Mouse (Mus musculus): Measurements from ENCODE around the gene Pik3cd.
"Not testable (repeated sequence)": the region's sequence is repeated elsewhere in the genome, so short reads cannot be mapped to it uniquely, and the experiment has no call there.

The Pik3cd gene

DNA sequence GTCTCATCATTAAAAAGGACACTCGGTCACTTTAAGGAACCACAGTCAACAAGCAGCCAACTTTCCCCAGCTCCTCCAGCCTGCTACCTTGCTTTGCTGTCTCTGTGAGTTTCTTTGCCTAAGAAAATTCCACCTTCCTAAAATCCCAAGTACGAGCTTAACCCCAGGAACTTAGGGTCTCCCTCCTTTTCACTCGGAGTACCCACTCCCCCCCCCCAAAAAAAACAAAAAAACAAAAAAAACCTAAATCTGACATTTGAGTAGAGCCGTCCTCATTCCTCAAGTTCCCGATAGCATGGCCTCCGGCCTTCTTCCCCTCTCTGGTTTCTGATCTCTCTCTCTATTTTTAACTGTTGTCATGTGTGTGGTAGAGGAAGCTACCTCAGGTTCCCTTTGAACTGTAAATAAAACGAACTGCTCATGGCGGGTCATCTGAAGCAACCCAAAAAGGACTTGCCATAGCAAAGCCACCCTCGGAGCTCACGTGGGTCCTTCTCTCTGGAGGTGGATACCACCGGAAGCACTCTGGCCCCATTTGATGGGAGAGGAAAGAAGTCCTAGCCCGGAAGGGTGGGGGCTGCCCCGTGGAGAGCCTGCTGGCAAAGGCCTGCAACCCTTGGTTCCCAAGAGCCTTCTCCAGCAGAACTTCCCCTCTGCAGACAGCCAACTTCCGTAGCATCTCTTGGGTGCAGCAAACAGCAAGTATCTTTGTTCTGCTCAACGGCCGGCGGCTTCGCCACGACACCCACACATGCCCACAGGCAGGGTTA, at the start of gene Pik3cd:
TSS of gene Pik3cd (minus strand) at position 362 of the 770 bp plus-strand sequence.
- peak; percentile 67 to 69 for DNase-seq

DNA sequence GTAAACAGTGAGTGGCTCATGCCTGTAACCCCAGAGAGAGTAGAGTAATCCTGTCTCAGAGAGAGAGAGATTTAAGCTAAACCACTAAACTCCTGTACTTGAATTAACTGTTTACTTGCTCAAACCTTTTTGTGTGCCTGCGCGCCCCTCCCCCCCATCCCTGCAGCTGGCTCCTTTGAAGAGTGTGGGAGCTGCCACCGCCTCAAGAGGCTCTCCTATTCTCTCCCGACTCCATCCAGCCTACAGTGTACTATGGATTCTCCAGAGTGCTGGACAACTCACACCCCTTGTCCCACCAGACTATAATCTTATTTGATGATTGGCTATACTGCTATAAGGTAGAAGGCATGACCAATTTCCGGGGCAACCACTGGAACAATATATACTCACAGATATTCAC, 48.3 kb upstream of the Pik3cd start:
- DNase-seq: no peak

DNA sequence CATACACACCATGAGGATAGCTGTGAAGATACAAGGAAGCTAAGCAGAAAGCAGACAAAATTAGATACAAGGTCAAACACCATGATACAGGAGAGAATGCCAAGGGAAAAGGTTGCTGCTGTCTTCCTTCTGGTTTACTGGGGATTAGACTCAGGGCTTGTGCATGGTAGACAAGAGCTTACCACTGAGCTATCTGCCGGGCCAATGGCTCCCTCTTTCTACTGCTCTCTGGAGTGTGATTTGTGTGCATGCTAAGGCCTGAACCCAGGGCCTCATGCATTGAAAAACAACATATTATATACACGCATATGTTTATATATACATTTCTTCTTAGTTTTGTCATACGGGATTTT, 47.3 kb upstream of the Pik3cd start:
- DNase-seq: not testable (repeated sequence)

DNA sequence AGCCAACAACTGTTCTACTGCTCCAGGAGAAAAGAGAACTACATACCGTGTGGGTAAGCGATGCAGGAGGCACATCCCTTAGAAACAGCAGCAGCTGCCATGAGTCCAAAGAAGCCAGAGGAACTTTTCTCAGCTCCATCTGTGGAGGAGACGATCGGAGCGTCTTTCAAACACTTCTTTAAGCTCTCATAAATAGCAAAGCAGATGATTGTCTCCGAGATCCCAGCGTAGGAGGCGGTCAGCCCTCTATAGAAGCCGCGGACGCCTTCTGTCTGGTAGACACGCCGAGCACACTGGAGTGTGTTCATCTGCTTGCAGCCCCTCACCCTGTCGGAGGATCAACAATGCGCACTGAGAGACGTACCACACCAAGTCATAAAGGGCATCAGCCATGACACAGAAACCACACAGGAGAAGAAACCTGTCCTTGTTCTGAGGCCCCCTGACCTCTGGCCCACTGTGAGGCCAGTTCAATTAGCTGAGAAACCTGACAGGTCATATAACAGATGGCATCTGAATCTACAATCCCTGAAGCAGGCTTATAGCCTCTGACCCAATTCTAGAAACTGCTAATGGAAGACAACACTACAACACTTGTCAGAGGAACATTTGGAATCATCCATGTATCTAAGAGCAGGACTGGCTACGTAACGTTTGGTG, 46.8 kb upstream of the Pik3cd start:
- DNase-seq: no peak

DNA sequence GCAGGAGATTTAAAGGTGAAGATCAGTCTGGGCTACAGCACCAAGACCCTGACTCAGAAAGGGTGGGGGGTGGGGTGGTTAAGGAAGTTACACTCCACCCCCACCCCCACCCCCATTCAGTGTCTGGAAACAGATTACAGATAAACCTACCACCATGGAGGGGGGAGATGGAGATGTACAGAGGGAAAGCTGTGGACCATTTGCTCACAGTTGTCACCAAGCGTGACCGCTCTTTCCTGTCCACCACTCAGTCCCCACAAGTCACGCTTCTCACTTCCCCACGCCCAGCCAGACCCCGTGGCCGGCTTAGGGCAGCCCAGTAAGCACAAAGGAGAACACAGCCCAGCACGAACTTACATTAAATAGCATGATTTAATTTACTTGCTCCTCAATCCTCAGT, 41.7 kb upstream of the Pik3cd start:
- no peak for DNase-seq

DNA sequence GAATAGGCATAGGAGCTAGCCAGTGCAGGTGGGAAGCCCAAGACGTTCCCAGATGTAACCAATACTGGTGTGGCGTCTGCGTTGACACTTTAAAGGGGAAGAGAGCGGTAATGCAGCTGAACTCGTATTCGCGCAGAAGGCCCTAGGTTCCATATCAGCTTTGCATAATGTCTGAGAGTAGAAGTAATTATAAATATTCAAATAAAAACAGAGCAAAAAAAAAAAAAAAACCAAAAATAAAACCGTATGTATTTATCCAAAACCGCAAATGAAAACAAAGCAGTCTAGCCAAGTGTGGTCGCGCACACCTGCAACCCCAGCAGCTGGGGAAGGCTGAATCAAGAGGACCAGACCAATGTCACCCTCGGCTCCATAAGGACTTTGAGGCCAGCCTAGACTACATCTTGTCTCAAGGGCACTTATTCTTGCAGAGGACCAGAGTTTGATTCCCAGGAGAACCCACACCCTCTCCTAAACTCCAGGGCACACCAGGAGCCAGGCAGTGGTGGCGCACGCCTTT, 39.7 kb upstream of the Pik3cd start:
- DNase-seq: no peak

DNA sequence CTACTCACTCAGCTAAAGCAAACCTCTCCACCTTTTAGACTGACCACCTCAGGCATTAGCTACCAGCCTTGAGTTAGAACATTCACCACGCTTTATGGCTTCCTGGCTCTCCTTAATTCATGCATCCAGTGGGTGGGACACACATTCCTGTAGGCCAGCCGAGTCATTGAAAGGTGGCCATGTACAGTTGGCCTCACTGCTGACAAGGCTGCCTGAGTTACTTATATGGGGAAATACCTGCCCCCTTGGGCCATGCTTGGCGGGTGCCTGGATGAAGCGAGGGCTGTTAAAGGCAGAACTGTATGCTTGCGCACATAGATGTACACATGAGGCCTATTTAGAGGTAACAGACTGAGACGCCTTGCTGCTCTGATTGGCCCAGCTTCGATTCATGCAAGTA, 37.9 kb upstream of the Pik3cd start:
- no peak for DNase-seq

DNA sequence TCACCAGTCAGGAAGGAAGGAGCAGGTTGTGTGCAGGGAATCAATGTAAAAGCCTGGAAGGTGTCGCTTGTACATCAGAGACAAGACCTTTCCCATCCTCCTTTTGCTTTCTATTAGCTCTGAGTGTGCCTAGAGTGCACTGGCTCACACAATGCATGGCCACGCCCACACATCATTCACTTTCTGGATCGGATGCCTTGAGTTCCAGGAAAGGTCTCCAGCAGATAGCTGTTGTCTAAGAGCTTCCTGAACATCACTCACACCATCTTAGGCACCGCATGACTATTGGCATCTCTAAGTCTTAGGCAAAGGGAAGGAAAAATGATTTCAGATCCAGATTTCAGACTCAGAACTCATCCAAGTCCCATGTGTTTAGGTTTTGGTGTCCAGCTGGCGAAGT, 37.1 kb upstream of the Pik3cd start:
- DNase-seq: no peak

DNA sequence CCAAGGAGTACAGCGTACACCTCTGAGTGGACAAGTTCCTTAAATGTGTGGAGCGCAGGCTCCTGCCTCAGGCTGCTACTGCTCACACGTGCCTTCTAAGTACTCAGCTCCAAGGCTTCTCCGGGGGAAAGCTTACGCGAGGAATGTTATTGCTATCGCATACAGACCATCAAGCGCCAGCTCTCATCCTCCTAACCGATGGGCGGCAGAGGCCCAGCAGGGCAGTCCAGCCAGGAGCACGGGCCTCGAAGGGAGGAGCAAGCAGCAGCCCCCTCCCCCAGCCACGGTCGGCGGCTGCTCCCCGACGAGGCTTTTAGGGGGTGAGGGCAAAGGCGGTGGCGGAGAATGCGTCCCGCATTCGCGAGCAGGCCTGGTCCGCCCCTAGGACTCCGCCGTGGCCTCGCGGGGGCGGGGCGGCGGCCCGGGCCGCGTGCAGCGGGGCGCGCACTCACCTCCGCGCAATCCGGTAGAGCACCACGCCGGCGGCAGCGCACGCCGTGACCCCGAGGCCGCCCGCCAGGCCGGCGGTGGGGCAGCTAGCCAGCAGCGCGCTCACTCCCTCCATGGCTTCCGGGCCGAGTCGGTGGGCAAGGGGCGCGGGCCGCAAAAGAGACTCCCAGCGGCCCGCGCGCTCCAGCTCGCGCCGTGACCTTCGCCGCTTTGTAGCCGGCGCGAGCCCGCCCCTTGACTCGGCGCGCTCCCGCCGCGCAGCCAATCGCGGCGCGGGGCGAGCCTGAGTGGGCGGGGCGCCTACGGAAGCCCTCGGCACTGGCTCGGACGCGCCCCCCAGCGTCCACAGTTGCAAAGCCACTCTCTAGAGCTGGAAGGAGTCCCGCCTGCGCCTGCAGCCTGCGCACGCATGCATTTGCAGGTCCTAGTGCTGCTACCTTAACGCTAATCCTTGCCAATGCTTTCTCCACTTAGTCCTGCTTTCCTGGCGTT, 35.3 kb upstream of the Pik3cd start, which contains the start of gene Tmem201:
TSS of gene Tmem201 (minus strand) at position 662 of the 942 bp plus-strand sequence.
- DNase-seq: peak; percentile 96 to 97

DNA sequence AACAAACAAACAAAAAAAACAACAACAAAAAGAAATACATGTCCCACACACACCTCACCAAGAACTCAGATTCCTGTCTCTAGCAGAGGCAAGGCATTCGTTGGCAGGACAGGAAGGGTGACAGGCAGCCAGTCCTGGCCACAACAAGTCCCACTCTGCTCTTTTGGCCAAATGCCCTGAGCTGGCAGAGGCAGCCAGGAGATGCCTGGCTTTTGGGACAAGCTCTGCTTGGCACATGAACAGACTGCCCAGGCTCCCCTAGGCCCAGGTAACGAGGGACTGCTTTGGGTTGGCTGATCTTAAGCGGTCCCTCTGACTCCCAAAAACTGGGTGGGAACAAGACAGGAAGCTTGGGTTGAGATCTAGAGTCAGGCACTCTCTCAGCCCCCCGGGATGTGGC, 34.2 kb upstream of the Pik3cd start:
- no peak for DNase-seq

DNA sequence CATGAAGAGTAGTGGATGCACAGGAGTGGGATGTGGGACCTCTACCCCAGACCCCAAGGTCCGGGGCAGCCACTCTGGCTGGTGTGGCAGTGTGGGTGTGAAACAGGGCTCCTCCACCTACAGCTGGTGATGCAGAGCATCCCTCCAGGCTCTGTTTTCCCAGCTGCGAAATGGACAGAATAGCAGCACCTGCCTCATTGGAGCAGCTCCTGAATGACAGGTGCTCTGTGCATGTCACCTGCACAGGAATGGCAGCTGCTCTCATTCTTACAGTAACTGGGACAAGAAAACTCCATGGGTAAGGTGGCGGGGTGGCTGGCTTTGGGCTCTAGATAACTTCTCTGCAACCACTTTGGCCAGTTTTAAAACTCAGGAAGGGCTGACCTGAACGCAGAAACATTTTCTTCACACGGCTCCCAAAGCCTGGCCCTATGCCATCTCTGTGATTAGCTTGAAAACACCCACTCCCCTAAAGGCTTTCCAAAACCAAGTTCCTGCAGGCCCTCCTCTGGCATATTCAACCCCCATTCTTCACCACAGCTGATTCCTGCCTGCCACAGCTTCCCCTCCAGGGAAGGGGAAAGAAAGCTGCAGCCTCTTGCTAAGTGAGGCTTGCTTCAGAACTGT, 33.4 kb upstream of the Pik3cd start:
- DNase-seq: no peak

DNA sequence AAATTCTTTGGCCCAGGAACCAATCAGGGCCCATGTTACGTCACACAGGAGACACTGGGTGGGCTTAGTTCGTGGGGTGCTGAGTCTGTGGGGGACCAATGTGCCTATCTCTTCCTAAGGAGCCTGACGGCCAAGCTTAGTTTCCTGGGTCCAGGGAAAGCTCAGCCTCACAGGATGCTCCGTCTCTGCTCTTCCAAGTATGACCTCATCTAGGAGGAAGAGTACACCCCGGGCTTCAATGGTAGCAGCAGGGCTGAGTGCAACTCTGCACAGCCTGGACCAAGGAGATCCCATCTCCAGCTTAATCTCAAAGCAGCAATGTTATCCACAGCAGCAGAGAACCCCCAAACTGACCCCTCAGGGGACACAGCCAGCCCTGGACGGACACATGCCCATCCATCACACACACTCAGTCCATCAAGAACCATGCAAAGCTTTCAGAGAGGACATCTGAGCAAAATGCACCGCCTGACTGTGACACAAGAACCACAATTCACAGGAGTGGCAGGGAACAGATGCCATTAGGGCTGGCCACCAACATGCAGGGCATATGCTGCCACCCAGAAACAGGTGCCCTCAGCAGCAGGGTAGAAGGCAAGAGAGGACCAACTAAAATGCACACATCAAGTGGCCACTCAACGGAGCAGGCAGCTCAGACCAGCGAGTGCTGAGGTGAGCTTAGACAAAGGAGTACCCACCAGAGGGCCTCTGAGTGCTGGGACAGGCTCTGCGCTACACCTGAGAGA, 32.5 kb upstream of the Pik3cd start:
- no peak for DNase-seq

DNA sequence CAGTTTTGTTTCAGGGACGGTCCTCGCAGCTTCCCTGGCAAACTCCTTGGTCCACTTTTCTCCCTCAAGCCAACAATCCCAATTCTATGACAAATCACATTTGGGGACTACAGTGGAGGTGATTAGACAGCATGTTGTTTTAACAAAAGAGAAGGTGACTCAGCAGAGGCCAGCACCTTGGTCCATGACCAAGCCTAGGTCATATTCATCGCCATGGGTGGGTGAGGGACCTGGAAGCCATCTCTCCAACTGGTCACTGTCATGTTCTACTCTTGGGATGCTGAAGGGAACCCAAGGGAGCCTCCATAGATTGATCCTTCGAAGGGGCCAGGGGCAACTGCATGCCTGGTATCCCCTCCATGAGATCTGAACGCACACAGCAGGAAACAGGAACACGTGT, 31.9 kb upstream of the Pik3cd start:
- DNase-seq: no peak

DNA sequence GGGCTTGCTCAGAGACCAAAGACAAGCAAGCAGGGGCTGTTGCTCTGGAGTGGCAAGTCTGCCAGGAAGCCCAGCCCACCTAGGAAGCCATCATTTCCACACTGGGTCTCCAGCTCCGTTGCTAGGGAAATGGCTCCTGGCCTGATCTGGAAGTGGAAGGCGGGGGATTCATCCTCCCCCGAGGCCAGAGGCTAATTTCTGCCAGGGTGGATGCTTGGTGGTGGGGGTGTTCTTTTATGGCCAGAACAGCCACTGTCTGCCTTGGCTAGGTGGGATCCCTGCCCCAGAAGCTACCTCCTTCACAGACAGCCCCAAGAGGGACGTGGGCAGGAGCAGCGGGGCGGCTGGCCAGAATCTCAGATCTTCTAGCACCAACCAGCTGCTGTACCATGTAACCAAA, 31.4 kb upstream of the Pik3cd start:
- DNase-seq: no peak

DNA sequence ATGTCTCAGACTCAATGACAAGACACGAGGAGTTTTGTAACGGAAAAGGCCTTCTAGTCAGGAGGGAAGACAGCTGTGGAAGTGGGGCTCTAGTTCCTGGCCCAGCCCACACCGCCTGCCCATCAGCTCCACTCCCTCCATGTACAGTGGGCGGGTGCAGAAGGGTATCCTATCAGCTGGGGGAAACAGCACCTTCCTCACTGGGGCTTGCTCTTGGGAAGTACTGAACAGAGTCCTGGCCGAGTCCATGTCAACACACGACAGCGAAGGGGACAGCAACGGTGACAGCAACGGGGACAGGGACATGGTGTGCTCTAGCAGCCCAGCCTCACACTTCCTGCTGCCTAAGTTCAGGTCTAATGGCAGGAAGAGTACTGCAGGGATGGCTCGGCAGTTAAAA, 30.4 kb upstream of the Pik3cd start:
- no peak for DNase-seq

DNA sequence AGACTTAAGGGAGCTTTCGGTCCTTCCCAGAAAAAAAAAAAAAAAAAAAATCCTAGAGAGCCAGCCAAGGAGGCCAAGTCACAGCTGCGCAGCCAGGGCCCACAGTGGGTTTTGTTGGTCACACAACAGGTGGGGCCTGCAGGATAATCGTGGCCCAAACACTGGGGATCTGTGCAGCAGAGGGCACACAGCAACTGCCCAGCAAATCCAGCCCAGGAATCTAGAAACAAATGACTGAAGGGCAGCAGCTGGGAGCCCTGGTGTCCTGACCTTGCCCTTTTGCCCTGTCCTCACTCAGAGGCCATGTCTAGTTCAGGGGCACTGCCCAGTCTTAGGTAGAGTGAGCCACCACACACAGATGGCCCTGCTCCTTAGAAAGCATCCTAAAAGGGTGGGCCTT, 29.9 kb upstream of the Pik3cd start:
- no peak for DNase-seq

DNA sequence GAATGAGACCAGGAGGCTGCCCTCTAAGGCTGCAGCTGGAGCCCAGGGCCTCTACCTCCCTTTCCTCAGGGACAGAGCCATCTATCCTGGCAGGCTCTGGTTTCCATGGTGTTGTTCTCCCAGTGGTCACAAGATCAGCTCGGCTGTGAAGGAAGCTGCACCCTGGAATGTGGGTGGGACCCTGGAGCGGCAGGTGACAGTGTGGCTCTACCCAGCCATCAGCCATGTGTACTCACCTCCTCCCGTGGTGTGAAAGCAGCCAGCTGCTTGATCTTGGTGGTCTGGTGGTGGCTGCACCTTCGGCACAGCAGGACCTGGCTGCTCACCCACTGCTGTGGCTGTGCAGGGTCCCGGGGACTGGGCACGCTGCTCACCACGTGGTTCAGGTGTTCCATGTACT, 28.5 kb upstream of the Pik3cd start:
- DNase-seq: no peak

DNA sequence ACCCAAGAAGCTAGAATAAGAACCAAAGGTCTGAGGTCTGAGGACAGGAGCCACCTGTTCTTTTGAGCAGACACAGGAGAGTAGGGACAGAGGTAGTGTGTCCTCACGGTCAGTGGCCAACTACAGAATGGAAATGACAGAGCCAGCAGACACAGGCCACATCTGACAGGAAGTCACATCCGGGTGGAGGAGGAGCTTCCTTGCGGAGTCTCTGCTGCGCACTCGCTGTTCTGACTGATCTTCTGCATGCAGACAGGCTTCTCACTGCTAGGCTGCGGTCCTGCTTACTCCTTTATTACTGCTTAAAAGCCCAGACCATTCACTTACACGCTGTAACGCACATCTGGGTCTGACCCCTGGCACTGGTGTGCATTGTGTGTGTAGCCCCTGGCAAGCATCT, 26.4 kb upstream of the Pik3cd start:
- no peak for DNase-seq

DNA sequence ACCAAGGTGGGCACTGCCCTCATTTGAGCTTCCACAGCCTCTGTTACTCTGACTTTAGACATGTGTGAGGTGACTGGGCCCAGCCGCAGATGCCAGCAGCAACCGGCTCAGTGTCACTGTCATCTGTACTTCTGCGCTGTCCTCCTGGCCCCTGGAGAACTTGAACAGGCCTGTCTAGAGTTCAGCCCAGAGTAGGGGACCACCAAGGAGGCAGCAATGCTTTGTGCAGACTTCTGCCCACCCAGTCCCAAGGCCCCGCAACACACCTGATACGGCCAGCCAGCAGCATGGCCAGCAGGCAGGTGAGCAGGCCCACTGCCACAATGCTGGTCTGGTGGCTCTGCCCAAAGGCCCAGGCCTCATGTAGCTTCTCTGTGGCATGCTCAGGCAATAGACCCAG, 25.3 kb upstream of the Pik3cd start:
- no peak for DNase-seq

DNA sequence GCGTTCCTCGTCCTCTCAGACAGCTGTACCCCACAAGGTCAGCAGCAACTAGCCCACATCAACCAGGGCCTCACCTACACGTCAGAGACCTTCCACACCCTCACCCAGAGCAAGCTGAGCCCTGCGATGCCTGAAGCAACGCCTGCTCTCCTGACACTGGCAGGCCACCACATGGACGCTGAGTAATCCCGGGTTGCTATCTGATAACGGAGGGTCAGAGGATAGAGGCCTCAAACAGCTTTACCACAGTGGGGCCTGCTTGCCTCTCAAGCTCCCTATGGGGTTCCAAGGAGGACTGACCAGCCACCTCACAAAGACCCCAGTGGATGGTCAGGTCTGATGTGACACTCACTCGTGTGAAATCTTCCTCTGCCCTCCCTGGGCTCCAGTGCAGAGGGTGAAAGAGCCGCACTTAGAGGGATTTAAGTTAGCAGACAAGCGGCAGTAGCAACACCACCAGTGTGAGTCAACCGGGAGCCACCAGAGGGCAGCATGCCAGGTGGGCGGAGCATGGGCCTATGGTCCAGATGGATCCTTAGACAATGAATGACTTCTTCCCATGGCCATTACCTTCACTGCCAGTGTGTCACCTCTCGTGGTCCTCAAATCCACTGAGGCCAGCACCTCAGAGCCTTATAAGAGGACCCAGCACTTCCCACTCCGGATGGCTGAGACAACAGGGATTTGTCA, 23.4 kb upstream of the Pik3cd start:
- peak; percentile 80 to 83 for DNase-seq

DNA sequence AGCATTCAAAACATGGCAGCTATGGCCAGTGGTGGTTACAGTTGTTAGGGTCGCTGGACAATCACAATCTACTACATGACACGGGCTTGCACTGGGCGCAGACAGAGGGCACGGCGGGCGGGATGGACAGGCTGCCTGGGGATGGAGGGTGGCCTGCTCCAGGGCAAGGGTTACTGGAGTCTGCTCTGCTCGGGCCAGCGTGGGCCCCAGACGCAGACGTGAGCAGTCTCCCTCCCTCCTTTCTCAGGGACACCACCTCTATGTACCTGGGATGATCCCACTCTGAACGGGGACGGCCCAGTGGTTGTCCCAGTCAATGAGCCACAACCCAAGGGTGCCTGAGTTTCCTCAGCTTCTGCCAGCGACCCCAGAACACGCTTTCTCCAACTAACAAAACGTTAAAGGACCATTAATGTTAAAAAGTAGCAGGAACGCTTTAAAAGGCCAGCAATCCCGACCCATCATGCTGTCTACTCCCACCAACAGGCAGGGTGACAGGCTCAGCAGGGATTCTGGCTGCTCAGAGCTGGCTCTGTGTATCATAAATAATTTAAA, 22.6 kb upstream of the Pik3cd start:
- no peak for DNase-seq
